Mouse (Mus musculus): ENCODE data around the gene Ralbp1. TPM values are rescaled to one million over a fixed set of nuclear protein-coding genes. Genes with fewer than 3 reads are reported as not detected.

Gene Ralbp1
- polyA plus RNA-seq, 1 experiment = 29.8 TPM

- DNase-seq = no peak
- Histone ChIP-seq H3K4me3 (ENCODE audit: insufficient read depth, low read depth, low read length) (no peak overlapping the region), H3K27me3 (replicated peaks; ENCODE audit: control insufficient read depth, insufficient read depth, low read length) (no peaks in the 10 kb centered on the region), H3K27ac (ENCODE audit: insufficient read depth, low read depth, low read length) (no peak overlapping the region), H3K4me1 (ENCODE audit: control insufficient read depth, insufficient read depth, low read length) (no peaks in the 10 kb centered on the region), H3K36me3 (ENCODE audit: control insufficient read depth, insufficient read depth, low read length) (peaks cover 2% of the 10 kb centered on the region; the same call in 1 of the 2 replicates)
- no peak for TF ChIP-seq POLR2A (IDR thresholded peaks at IDR 0.05; ENCODE audit: low read depth, low read length)
- no peak for TF ChIP-seq CTCF (conservative IDR thresholded peaks at IDR 0.05; ENCODE audit: insufficient read depth, insufficient read length, low read depth, low read length)
- WGBS = 82% methylated on average over 7 of the region's 7 CpGs
Observed at GRCm38 (mm10) chr17:65839541-65840256, 45.9 kb downstream of the Ralbp1 start.

- Histone ChIP-seq H3K4me1 (ENCODE audit: control insufficient read depth, insufficient read depth, low read length) (no peaks in the 10 kb centered on the region), H3K36me3 (ENCODE audit: control insufficient read depth, insufficient read depth, low read length) (peaks cover 2% of the 10 kb centered on the region), H3K4me3 (ENCODE audit: insufficient read depth, low read depth, low read length) (no peak overlapping the region), H3K27ac (ENCODE audit: insufficient read depth, low read depth, low read length) (no peak overlapping the region), H3K27me3 (replicated peaks; ENCODE audit: control insufficient read depth, insufficient read depth, low read length) (no peaks in the 10 kb centered on the region)
- 79% methylated on average over 3 of the region's 3 CpGs for WGBS
- no peak for TF ChIP-seq POLR2A (IDR thresholded peaks at IDR 0.05; ENCODE audit: low read depth, low read length)
- no peak for TF ChIP-seq CTCF (conservative IDR thresholded peaks at IDR 0.05; ENCODE audit: insufficient read depth, insufficient read length, low read depth, low read length)
- DNase-seq = no peak
Observed at GRCm38 (mm10) chr17:65836746-65837145, 48.9 kb downstream of the Ralbp1 start.

- TF ChIP-seq POLR2A (IDR thresholded peaks at IDR 0.05; ENCODE audit: low read depth, low read length) (no peak), CTCF (conservative IDR thresholded peaks at IDR 0.05; ENCODE audit: insufficient read depth, insufficient read length, low read depth, low read length) (no peak)
Observed at GRCm38 (mm10) chr17:65833891-65834290, 51.7 kb downstream of the Ralbp1 start.

GRCm38 (mm10) chr17:65830216-65830863 lies 55.3 kb downstream of the Ralbp1 start:
- DNase-seq = no peak
- Histone ChIP-seq H3K27me3 (replicated peaks; ENCODE audit: control insufficient read depth, insufficient read depth, low read length) (no peaks in the 10 kb centered on the region), H3K27ac (ENCODE audit: insufficient read depth, low read depth, low read length) (no peak overlapping the region), H3K4me1 (ENCODE audit: control insufficient read depth, insufficient read depth, low read length) (no peaks in the 10 kb centered on the region; the same call in 1 of the 2 replicates), H3K4me3 (ENCODE audit: insufficient read depth, low read depth, low read length) (no peak overlapping the region), H3K36me3 (ENCODE audit: control insufficient read depth, insufficient read depth, low read length) (peaks cover under 1% of the 10 kb centered on the region)
- 79% methylated on average over 13 of the region's 13 CpGs for WGBS
- no peak for TF ChIP-seq POLR2A (IDR thresholded peaks at IDR 0.05; ENCODE audit: low read depth, low read length)
- TF ChIP-seq CTCF (conservative IDR thresholded peaks at IDR 0.05; ENCODE audit: insufficient read depth, insufficient read length, low read depth, low read length) = no peak

More at GRCm38 (mm10) chr17:65833891-65834290, 51.7 kb downstream of the Ralbp1 start:
- Histone ChIP-seq H3K36me3 (ENCODE audit: control insufficient read depth, insufficient read depth, low read length) (peaks cover 2% of the 10 kb centered on the region), H3K27ac (ENCODE audit: insufficient read depth, low read depth, low read length) (peak overlapping the region; percentile 13; the same call in 1 of the 2 replicates), H3K27me3 (replicated peaks; ENCODE audit: control insufficient read depth, insufficient read depth, low read length) (no peaks in the 10 kb centered on the region), H3K4me1 (ENCODE audit: control insufficient read depth, insufficient read depth, low read length) (no peaks in the 10 kb centered on the region), H3K4me3 (ENCODE audit: insufficient read depth, low read depth, low read length) (no peak overlapping the region)
- peak; percentile 52 for DNase-seq
- 34% methylated on average over 3 of the region's 3 CpGs for WGBS

- TF ChIP-seq CTCF (conservative IDR thresholded peaks at IDR 0.05; ENCODE audit: insufficient read depth, insufficient read length, low read depth, low read length) (no peak), POLR2A (IDR thresholded peaks at IDR 0.05; ENCODE audit: low read depth, low read length) (no peak)
Observed at GRCm38 (mm10) chr17:65828951-65829350, 56.6 kb downstream of the Ralbp1 start.

GRCm38 (mm10) chr17:65827904-65828303 lies 57.7 kb downstream of the Ralbp1 start:
- Histone ChIP-seq H3K4me3 (ENCODE audit: insufficient read depth, low read depth, low read length) (no peak overlapping the region), H3K4me1 (ENCODE audit: control insufficient read depth, insufficient read depth, low read length) (no peaks in the 10 kb centered on the region; the same call in 1 of the 2 replicates), H3K36me3 (ENCODE audit: control insufficient read depth, insufficient read depth, low read length) (no peaks in the 10 kb centered on the region), H3K27me3 (replicated peaks; ENCODE audit: control insufficient read depth, insufficient read depth, low read length) (no peaks in the 10 kb centered on the region), H3K27ac (ENCODE audit: insufficient read depth, low read depth, low read length) (no peak overlapping the region)
- no peak for DNase-seq
- TF ChIP-seq POLR2A (IDR thresholded peaks at IDR 0.05; ENCODE audit: low read depth, low read length) (no peak), CTCF (conservative IDR thresholded peaks at IDR 0.05; ENCODE audit: insufficient read depth, insufficient read length, low read depth, low read length) (no peak)
- WGBS = 92% methylated on average over 5 of the region's 5 CpGs

More at GRCm38 (mm10) chr17:65828951-65829350, 56.6 kb downstream of the Ralbp1 start:
- DNase-seq = peak; percentile 66
- H3K4me3 ChIP-seq (ENCODE audit: insufficient read depth, low read depth, low read length) = no peak overlapping the region
- WGBS = 59% methylated on average over 11 of the region's 11 CpGs
- H3K36me3 ChIP-seq (ENCODE audit: control insufficient read depth, insufficient read depth, low read length) = no peaks in the 10 kb centered on the region; the same call in 1 of the 2 replicates
- no peaks in the 10 kb centered on the region for H3K27me3 ChIP-seq (replicated peaks; ENCODE audit: control insufficient read depth, insufficient read depth, low read length)
- H3K27ac ChIP-seq (ENCODE audit: insufficient read depth, low read depth, low read length) = no peak overlapping the region
- no peaks in the 10 kb centered on the region; the same call in 1 of the 2 replicates for H3K4me1 ChIP-seq (ENCODE audit: control insufficient read depth, insufficient read depth, low read length)

Data from kidney, adult 2 months (tissue).